Mouse (Mus musculus) left cerebral cortex, postnatal 25 days (tissue): Measurements from ENCODE around the gene Omg. TPM values are rescaled to one million over a fixed set of nuclear protein-coding genes. Genes with fewer than 3 reads are reported as not detected.

ENCODE experiments used
- total RNA-seq, 2 experiments: library from RNA; stranded (reverse); gene quantifications; 2 replicates each; pipeline ENCODE4 v1.2.3; 2021

The Omg gene
- total RNA-seq, 2 experiments from 2014 or later, result 115 to 123 TPM

Other genes with a start within 250 kb of the Omg start
- 10 to 100 TPM; 64.7 to 78.4 TPM for gene Wsb1, start 249.4 kb downstream of the Omg start, total RNA-seq
- gene Gm9964, start 207.2 kb downstream of the Omg start, total RNA-seq, result under 1 TPM in 1 of 2 experiments, not detected in 1; 0.53 TPM
- gene Nf1, start 164.4 kb downstream of the Omg start, total RNA-seq, result 100 to 1,000 TPM; 119 to 124 TPM
- gene Evi2b, start 19.7 kb upstream of the Omg start, total RNA-seq, result under 1 TPM; 0.39 to 0.69 TPM
- gene Evi2, start 26.5 kb upstream of the Omg start, total RNA-seq, result not detected
- 10 to 100 TPM; 11.3 to 14.6 TPM for gene Evi2a, start 26.5 kb upstream of the Omg start, total RNA-seq
- gene Rab11fip4, start 87.1 kb upstream of the Omg start, total RNA-seq, result 100 to 1,000 TPM; 235 to 238 TPM